Mouse (Mus musculus) heart, embryonic 16.5 days (tissue): ENCODE measurements around the gene Ptgfrn. TPM values are rescaled to one million over a fixed set of nuclear protein-coding genes. Genes with fewer than 3 reads are reported as not detected.

Experiments used
- ATAC-seq: fragments of 200-750 bp; cut with Nextera tagmentation; replicated peaks from 2 replicates; pipeline ENCODE4 v1.8.0; 2017; ENCODE audit warnings: moderate number of reproducible peaks; ENCODE audit not compliant: insufficient read depth, low FRiP score; ENCODE audit errors: extremely low read depth
- H3K27ac ChIP-seq: fragments of 300-500 bp; sonication (generic); 2 replicates; pipeline ENCODE4 v1.5.1; 2014; ENCODE audit warnings: mild to moderate bottlenecking, low read length, control low read depth, moderate library complexity
- H3K27me3 ChIP-seq: fragments of 300-500 bp; sonication (generic); 2 replicates; pipeline ENCODE4 v1.6.1; 2014; ENCODE audit warnings: low read length, mixed read lengths; ENCODE audit not compliant: control insufficient read depth, insufficient read depth
- H3K36me3 ChIP-seq: fragments of 300-500 bp; sonication (generic); 2 replicates; pipeline ENCODE4 v1.6.1; 2014; ENCODE audit not compliant: control insufficient read depth, insufficient read depth
- H3K4me1 ChIP-seq: fragments of 300-500 bp; sonication (generic); 2 replicates; pipeline ENCODE4 v1.6.1; 2014; ENCODE audit warnings: low read length, mixed read lengths; ENCODE audit not compliant: control insufficient read depth, insufficient read depth
- H3K4me2 ChIP-seq: fragments of 300-500 bp; sonication (generic); 2 replicates; pipeline ENCODE4 v1.6.1; 2014; ENCODE audit warnings: low read depth, mild to moderate bottlenecking, control low read depth, low read length
- H3K4me3 ChIP-seq: fragments of 300-500 bp; sonication (generic); 2 replicates; pipeline ENCODE4 v1.5.1; 2014; ENCODE audit warnings: mild to moderate bottlenecking, control low read depth, low read length
- H3K9ac ChIP-seq: fragments of 300-500 bp; sonication (generic); 2 replicates; pipeline ENCODE4 v1.6.1; 2014; ENCODE audit warnings: low read length, control low read depth
- H3K9me3 ChIP-seq: fragments of 300-500 bp; sonication (generic); replicated peaks from 2 replicates; pipeline ENCODE4 v1.6.1; 2016; ENCODE audit warnings: low read length; ENCODE audit not compliant: control insufficient read depth
- WGBS: fragments of 180-500 bp; shearing (Covaris S2); extraction: QIAGEN DNeasy Blood & Tissue Kit; methylation state at CpG from one replicate; pipeline ENCODE4 v1.1.7; 2014; 5-methylcytosine and 5-hydroxymethylcytosine counted together
- polyA plus RNA-seq: library from polyadenylated mRNA; unstranded; fragments of >200 nt; fragmentation: Nextera tagmentation; extraction: Ambion mirVana; gene quantifications from 2 replicates; pipeline ENCODE4 v1.2.1, GENCODE M21; 2015

The Ptgfrn gene
- polyA plus RNA-seq, 1 experiment from 2014 or later: 5.2 TPM

- no peak for ATAC-seq
- Histone ChIP-seq H3K27me3 (no peaks in the 10 kb centered on the region), H3K9me3 (no peaks in the 10 kb centered on the region), H3K4me2 (no peak overlapping the region), H3K27ac (no peak overlapping the region), H3K4me3 (no peak overlapping the region), H3K36me3 (no peaks in the 10 kb centered on the region), H3K4me1 (peaks cover 9% of the 10 kb centered on the region), H3K9ac (no peak overlapping the region)
- 79% methylated on average over 15 of the region's 15 CpGs for WGBS
Observed at GRCm38 (mm10) chr3:101003575-101004356, 106.3 kb downstream of the Ptgfrn start.

- Histone ChIP-seq H3K4me3 (no peak overlapping the region), H3K9ac (no peak overlapping the region), H3K36me3 (no peaks in the 10 kb centered on the region), H3K9me3 (no peaks in the 10 kb centered on the region), H3K27ac (no peak overlapping the region), H3K27me3 (no peaks in the 10 kb centered on the region), H3K4me2 (no peak overlapping the region), H3K4me1 (peaks cover 16% of the 10 kb centered on the region)
- ATAC-seq: no peak
- 27% methylated on average over 2 of the region's 2 CpGs for WGBS
Observed at GRCm38 (mm10) chr3:100999732-101000131, 110.3 kb downstream of the Ptgfrn start.

GRCm38 (mm10) chr3:100998904-100999340 is 111.2 kb downstream of the Ptgfrn start:
- Histone ChIP-seq H3K9ac (no peak overlapping the region), H3K4me2 (no peak overlapping the region), H3K9me3 (no peaks in the 10 kb centered on the region), H3K27ac (no peak overlapping the region), H3K4me1 (peaks cover 19% of the 10 kb centered on the region), H3K4me3 (no peak overlapping the region), H3K27me3 (no peaks in the 10 kb centered on the region), H3K36me3 (no peaks in the 10 kb centered on the region)
- 14% methylated on average over 6 of the region's 6 CpGs for WGBS
- ATAC-seq: no peak; the same call in 1 of the 2 replicates

GRCm38 (mm10) chr3:100997785-100998570 is 112.1 kb downstream of the Ptgfrn start:
- Histone ChIP-seq H3K9ac (no peak overlapping the region), H3K27me3 (no peaks in the 10 kb centered on the region), H3K36me3 (no peaks in the 10 kb centered on the region), H3K27ac (peak overlapping the region; percentile 14), H3K4me3 (no peak overlapping the region), H3K9me3 (no peaks in the 10 kb centered on the region), H3K4me2 (no peak overlapping the region), H3K4me1 (peaks cover 27% of the 10 kb centered on the region)
- peak; percentile 38; the same call in 1 of the 2 replicates for ATAC-seq
- 50% methylated on average over 10 of the region's 10 CpGs for WGBS

- Histone ChIP-seq H3K4me1 (peaks cover 32% of the 10 kb centered on the region), H3K9ac (no peak overlapping the region), H3K9me3 (no peaks in the 10 kb centered on the region), H3K36me3 (no peaks in the 10 kb centered on the region), H3K27me3 (no peaks in the 10 kb centered on the region), H3K4me2 (no peak overlapping the region), H3K27ac (peak overlapping the region; percentile 16; the same call in 1 of the 2 replicates), H3K4me3 (no peak overlapping the region)
- WGBS: 86% methylated on average over 4 of the region's 4 CpGs
- no peak for ATAC-seq
Observed at GRCm38 (mm10) chr3:100994252-100994651, 115.8 kb downstream of the Ptgfrn start.

GRCm38 (mm10) chr3:100993718-100994117 is 116.4 kb downstream of the Ptgfrn start:
- Histone ChIP-seq H3K27me3 (no peaks in the 10 kb centered on the region), H3K9me3 (no peaks in the 10 kb centered on the region), H3K9ac (no peak overlapping the region; the same call in 1 of the 2 replicates), H3K4me2 (peak overlapping the region; percentile 21; the same call in 1 of the 2 replicates), H3K36me3 (no peaks in the 10 kb centered on the region), H3K4me1 (peaks cover 29% of the 10 kb centered on the region), H3K4me3 (peak overlapping the region; percentile 18; the same call in 1 of the 2 replicates), H3K27ac (peak overlapping the region; percentile 53; the same call in 1 of the 2 replicates)
- 39% methylated on average over 15 of the region's 15 CpGs for WGBS
- 0 out of 2 replicates have a peak, but pooled peaks have one; percentile 15 for ATAC-seq

GRCm38 (mm10) chr3:100993158-100993557 is 116.9 kb downstream of the Ptgfrn start:
- 65% methylated on average over 7 of the region's 7 CpGs for WGBS
- ATAC-seq: no peak
- Histone ChIP-seq H3K36me3 (no peaks in the 10 kb centered on the region), H3K4me2 (no peak overlapping the region), H3K27me3 (no peaks in the 10 kb centered on the region), H3K4me3 (no peak overlapping the region), H3K9ac (no peak overlapping the region), H3K9me3 (no peaks in the 10 kb centered on the region), H3K27ac (no peak overlapping the region), H3K4me1 (peaks cover 24% of the 10 kb centered on the region)
